Mouse (Mus musculus): ENCODE measurements around the gene Cdh22.

The Cdh22 gene

DNA sequence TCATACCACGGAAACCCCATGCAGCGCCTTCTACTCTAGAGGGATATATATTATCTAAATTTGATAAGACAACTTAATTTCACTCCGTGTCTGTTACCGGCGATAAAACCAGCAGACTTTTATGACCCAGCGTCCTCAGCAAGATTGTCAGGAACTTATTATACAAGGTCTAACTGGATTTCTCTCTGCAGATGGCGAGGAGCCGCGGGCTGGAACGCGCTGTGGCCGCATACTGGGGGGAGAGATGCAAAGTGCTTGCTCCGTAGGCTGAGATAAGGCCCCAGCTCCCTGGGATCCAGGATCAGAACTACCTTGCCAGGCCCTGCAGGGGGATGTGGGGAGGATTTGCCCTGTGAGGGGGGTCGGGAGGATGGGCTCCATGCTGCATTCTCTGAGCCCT is 145.2 kb downstream of the Cdh22 start:
- no peak for DNase-seq (ENCODE audit: extremely low read depth, low read depth)

DNA sequence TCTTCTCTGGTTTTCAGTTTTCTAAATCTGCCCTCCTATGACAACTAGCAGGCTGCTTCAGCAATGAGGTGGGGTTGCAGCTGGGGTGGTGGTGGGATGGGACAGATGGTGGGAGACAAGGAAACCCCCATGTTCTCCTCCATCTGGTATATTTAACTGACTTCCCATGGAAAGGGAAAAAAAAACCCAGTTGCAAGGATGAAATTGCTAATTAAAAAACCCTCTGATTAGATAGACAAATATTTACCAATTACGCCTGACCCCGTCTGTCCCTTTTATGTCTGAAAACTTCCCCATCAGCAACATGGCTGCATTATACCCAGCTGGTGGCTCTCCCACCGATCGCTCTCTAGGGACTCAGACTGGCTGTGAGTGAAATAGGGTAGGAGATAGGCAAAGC is 148.0 kb downstream of the Cdh22 start:
- no peak for DNase-seq (ENCODE audit: extremely low read depth, low read depth)

DNA sequence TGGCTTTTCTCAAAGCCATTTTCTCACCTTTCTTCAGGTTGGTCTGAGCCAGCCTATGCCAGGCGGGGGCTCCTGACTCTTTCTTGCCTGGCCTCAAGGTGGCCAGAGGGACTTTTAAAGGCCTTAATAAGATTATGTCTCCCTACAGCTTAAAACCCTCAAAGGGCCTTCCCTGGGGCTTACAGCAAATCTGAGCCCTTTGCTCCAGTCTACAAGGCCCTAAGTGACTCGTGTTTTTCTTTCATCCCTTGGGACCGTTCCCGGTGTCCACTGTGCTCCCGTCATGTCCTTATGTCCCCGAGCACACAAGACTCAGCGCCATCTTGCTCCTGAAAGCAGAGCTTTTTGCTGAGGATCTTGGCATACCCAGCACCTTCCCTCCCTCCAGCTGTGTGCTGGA is 153.4 kb downstream of the Cdh22 start:
- DNase-seq (ENCODE audit: extremely low read depth, low read depth): no peak

DNA sequence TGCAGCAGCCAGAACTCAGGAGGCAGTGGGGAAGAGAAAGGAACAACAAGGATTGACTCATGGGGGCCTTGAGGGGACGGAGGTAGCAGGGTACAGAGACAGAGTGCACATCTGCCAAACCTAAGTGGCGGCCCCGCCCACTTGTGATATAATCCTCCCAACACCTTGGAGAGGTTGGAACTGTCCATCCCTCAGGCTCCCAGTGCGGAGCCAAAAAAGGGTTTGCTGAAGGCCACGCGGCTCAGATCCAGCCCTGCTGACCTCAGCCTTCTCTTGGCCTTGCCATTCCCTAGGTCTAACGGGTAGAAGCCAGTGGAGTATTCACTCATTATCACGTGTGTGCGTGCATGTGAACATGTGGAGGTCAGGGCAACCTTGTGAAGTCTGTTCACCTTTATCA is 154.0 kb downstream of the Cdh22 start:
- no peak for DNase-seq (ENCODE audit: extremely low read depth, low read depth)

DNA sequence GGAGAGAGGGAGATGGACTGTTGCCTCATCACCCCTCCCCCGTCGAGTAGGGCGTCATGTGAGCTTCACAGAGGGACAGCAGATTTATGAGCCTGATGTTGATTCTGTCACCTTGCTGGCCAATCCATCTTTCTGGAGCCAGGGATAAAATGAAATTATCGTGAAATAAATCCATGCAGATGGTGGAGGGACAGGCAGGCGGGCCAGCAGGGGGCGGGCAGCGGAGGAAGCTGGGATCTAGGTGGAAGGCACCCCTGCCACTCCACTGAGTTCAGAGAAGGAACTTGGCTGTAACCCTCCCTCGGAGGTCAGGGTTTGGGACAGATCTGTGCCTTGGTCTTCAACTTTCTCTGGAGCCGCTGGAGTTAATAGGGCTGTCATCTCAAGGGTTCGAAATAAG is 156.0 kb downstream of the Cdh22 start:
- DNase-seq (ENCODE audit: extremely low read depth, low read depth): no peak

DNA sequence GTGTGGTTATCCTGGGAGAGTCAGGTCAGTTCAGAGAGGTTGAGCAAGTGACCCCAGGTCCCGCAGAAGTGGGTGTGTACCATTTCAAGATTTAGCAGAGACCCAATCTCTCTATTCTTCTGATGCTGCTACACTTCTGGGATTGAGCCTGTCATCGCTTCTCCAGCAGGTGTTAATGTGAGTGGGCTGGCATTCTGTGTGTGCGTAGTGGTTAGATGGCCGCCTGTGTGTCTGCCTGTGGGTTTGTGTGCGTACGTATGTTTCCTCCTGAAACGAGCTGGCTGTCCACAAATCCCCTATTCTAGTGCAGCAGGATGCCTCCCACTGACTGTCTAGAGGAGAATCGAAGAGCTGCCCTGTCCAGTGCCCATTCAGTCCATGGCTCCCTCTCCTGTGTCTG is 156.6 kb downstream of the Cdh22 start:
- no peak for DNase-seq (ENCODE audit: extremely low read depth, low read depth)

DNA sequence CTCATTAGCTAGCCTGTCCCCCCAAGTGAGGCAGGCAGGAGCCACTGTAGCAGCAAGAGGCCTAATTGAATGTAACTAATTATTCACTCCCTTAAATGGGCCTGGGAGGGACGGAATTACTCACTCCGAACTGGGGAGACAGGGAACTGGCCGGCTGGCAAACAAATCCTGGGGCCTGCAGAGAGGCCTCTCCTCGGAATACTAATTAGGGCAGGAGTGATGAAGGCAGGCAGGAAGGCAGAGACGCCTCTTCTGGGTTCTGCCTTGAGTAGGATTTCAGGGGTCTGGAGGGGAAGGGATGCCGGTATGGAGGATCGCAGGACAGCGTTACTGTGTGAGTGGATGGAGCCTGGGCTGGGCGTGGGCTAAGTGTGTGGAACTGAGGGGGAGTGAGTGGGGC is 157.6 kb downstream of the Cdh22 start:
- DNase-seq (ENCODE audit: extremely low read depth, low read depth): no peak

DNA sequence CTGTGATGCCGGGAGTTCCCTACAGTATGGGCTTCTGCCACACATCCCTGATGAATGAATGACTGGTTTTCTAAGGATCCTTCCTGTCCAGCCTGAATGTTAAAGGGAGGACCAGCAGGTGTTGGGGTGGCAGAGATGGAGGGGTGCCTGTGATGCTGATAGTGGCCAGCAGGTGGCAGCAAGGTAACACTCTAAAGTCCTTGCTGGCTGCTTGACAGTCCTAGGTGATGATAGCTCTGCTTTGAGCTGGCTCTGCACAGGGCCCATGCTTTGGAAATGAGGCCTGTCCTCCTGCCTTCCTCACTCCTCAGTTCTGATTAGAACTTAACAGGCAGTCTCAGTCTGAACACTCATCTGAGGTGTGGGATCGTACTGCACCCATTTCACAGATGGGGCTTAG is 159.7 kb downstream of the Cdh22 start:
- DNase-seq (ENCODE audit: extremely low read depth, low read depth): peak; percentile 22

DNA sequence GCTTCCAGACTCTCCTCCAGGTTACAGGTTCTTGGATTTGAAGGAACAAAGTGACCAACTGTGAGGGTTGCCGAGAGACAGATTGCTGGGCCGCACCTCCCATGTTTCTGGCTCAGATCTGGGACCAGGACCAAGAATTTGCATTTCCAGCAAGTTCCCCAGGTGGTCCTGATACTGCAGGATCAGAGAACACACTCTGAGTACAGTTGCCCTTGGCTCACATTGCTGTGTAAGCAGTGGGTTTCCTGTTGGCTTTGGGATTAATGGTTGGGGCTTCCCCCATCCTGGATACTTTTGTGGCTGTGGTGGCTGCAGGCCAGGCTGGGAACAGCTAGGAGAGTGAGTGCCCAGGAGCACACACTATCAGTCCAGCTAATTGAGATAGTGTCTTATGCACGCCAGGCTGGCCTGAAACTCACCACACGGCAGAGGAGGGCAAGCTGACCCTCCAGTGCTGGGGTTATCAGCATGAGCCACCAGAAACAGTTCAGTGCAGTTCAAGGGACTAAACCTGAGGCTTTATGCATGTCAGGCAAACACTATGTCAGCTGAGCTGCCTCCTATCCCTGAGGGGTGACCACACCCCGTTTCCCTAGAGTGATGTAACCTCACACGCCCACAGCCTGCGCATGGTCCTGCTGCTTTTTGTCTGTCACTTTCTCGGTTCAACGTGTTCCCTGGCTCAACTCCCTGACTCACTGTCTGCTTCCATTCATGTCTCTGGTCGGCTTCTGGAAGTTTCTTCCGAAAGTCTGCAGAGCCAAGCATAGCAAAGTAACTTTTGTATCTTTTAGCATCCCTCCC is 160.4 kb downstream of the Cdh22 start:
- no peak for DNase-seq (ENCODE audit: extremely low read depth, low read depth)

DNA sequence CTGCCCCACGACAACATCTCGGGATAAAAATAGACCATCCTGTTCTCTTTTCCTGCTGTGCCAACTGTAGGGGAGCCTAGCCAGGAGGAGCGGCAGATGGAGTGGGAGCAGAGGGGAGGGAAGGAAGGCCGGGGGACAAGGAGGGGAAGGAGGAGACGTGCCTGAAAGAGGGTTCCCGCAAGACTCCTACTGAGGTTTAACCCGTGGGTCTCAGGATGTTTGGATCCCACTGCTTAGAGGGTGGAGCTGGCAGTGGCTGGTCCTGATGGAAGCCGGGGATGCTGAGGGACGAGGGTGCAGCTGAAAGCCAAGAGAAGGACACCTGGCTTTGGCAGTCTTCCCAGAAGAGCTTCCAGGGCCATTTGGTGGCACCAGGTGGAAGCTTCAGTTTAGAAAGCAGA is 161.3 kb downstream of the Cdh22 start:
- no peak for DNase-seq (ENCODE audit: extremely low read depth, low read depth)

DNA sequence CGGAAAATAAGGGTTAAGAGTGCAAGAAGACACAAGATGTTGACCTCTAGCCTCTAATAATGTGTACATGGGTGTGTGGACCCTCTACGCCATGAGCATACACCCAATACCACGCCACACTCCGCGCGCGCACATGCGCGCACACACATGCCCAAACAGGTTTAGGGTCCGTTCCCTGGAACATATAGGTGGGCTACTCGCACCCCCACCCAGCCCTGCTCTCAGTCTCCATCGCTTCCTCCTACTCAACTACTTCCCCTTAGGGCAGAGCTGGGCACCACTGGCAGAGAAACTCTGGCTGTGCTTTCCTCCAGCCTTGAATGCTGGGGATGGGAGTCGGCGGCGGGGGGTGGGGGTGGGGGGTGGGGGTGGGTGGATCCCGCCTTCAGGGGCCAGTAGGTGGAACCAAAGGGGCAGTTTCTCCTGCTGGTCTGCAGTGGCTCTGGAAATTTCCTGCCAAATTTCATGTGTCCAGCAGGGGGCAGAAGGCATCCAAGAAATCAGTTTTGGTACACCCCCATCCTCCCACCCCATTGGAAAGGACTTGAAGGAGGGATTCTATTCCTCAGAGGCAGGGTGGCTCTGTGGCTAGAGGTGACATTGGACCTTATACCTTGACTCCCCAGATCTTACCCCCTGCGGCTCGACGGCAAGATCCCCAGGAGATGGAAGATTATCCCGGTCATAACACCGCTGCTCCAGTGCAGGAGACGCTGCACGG is 164.4 kb downstream of the Cdh22 start:
- DNase-seq (ENCODE audit: extremely low read depth, low read depth): no peak

DNA sequence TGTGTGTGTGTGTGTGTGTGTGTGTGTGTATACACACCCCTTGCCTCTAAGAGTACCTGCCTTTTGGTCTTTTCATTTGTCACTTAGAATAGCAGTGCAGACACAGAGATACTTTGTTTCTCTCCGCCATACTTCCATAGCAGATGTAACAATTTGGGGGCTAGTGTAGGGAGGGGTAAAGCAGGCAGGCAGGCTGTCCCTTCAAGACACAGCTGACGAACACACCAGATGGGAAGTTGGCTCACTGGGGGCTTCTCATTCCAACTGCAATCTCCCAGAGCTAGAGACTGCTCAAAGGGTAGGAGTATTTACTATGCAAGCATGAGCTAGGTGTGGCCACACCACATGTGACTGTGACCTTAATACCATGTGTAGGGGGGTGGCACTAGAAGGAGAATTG is 165.8 kb downstream of the Cdh22 start:
- DNase-seq (ENCODE audit: extremely low read depth, low read depth): no peak

DNA sequence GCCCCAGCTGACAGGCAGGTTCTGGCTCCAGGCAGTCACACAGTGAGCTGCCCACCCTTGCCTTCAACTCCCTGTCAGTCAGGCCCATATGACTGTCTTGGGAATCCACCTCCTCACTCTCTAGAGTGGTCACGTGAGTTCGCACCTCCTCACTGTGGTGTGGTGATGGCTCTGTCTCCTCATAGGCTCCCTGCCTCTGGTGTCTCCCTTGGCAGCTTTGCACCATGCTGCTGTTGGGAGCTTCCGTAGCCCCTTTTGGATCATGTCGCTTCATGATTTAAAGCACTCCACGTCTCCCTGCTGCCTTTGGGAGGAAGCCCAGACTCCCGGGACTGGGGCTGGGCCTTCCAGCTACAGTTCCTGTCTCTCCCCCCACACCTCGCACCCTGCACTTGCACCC is 170.2 kb downstream of the Cdh22 start:
- DNase-seq (ENCODE audit: extremely low read depth, low read depth): no peak

DNA sequence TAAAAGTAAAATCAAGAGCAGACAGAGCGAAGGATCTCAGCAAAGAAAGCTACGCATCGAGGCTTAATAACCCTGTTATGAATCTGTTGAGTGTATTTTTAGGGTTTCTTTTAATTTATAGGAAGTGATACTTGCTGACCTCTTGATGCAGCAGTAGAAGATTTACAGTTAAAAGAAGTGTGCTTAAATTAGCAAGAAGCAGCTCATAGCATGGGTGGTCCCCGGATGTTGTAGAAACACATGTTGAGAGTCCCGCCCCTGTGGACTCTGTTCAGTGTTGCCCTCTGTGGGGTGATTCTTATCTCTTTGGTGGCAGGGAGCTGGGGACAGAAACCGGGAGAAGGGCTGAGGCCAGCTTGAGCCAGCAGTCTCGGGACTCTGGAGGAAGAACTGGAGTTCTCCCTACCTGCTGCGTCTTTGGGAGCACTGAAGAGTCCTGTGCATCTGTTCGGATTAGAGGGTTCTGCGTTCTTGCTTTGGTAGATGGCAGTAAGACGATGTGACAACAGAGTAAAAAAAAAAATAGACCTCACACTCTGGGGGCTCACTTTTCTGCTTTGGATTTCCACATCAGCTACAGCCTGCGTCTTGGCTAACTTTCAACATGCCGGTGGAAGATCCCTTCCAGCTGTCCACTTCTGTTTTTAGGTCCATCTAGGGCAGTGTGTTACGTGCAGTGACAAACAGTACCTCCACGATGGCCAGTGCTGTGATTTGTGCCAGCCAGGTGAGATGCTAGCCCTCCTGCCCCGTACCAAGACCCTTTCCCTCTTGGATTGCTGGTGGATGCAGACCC is 172.8 kb downstream of the Cdh22 start:
- DNase-seq (ENCODE audit: extremely low read depth, low read depth): no peak

Data from MEL-GATA-1-ER (cell line).